Mouse (Mus musculus) cerebellum, adult (tissue): ENCODE data around the gene Prpf18.
"Not testable (repeated sequence)": the region's sequence is repeated elsewhere in the genome, so short reads cannot be mapped to it uniquely, and the experiment has no call there.

Experiments
- ATAC-seq: cut with Nextera tagmentation; 2 replicates; pipeline ENCODE4 v1.9.2; 2017; ENCODE audit warnings: mild to moderate bottlenecking, moderate library complexity, mixed read lengths; ENCODE audit not compliant: insufficient number of reproducible peaks, low FRiP score, low TSS enrichment

Gene Prpf18

DNA sequence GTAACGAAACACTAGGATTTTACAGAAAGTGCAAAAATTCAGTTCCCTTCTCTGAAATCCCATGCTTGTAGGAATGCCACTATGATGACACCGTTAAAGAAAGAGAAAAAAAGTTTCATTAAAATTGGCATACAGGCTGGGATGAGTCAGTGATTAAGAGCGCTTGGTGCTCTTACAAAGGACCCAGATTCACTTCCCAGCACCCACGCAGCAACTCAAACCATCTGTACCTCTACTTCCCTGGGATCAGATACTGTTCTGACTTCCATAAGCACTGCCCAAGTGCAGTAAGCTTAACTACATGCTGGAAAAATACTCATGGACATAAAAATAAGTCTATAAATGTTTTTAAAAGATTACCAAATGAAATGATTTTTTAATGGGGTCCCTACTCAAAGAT, 34.9 kb downstream of the Prpf18 start:
- ATAC-seq = no peak

DNA sequence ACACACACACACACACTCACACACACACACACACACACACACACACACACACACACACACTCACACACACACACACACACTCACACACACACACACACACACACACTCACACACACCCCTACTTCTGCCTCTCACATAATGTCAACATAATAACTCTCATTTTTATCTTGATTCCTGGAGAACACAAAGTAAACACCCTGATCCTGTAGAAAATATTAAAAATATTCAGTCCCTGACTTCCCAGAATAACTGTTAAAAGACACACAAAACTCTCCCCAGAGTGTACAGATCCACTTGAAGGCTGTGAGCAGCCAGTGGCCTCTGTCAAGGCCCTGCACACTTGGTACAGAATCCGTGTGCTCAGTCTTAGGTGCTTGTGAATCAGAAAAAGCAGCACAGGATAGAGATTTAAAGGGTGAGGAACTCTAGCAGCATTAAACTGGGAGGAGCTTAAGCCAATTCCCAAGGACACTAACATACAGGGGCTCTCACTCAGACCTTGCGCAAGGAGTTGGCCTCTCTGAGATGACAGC, 36.8 kb downstream of the Prpf18 start:
- no peak for ATAC-seq

DNA sequence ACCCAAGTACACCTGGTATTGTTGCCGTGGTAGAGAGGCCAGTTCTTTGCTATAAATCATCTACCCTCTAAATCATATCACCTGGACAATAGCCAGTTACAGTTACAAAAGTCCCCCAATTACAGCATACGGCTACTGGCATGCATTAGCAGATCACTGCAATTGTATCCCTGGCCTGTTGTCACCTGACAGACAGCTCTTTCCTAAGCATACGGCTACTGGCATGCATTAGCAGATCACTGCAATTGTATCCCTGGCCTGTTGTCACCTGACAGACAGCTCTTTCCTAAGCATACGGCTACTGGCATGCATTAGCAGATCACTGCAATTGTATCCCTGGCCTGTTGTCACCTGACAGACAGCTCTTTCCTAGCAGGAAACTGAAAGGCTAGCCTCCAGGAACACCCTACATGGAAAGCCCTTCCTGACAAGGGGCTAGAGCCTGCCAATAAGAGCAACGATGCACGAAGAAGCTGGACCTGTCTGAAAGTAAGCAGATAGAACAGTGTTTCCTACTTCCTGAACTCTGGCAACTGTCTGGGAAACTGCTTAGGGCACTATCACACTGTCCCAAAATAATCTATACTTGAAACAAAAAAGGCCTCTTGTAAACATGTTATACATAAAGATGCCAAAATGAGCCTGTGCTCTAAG, 37.5 kb downstream of the Prpf18 start:
- not testable (repeated sequence) for ATAC-seq

DNA sequence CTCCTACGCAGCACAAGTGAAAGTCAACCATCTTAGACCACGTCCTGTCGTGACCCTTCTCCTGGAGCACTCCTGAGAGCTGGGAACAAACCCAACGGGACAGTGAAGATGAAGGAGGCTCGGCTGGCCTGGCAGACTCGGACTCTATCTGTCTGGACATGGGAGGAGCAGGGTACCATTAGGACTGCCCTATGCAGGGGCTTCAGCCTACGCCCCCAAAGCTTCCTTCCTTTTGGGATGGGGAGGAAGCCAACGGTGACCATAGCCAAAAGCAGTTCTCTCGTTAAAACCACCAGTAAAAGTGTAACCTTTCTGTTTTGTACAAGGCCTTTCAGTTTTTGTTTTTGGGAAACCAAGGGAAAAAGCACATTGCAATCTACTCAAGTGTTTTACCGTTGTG, 40.2 kb downstream of the Prpf18 start:
- no peak for ATAC-seq

DNA sequence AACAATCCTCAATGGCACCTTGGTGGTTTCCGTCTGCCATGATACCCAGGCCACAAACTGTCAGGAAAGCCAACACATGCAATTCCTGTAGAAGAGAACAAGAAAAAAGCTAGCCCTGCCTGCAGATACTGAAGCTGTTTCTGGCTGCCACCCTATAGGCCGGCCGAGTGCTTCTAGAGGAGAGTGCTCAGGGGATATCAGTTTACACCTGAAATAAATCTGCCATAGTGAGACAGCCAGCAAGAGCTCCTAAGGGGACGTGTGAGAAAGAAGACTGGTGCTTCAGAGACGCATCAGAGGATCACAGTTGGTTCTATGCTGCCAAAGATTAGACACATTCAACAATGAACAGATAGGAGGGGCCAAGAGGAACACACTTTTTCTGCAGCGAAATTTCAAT, 40.6 kb downstream of the Prpf18 start:
- ATAC-seq = no peak

DNA sequence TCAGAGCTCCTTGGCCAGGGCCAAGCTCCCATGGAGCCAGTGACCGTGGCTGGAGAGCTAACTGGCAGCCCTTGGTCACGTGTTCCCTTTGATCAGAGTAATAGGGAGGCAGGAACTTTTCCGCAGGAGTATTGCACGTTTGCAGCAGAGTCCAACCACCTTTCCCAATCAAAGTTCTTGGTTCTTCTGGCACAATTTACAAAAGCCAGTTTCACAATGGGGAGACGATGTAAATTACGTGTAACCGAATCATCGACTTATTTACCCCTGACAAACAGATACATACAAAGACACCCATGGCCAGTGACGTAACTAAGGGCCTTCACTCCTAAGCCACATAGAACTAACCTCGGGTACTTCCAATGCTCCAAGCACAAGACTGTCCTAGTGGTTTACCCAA, 42.5 kb downstream of the Prpf18 start:
- no peak for ATAC-seq

DNA sequence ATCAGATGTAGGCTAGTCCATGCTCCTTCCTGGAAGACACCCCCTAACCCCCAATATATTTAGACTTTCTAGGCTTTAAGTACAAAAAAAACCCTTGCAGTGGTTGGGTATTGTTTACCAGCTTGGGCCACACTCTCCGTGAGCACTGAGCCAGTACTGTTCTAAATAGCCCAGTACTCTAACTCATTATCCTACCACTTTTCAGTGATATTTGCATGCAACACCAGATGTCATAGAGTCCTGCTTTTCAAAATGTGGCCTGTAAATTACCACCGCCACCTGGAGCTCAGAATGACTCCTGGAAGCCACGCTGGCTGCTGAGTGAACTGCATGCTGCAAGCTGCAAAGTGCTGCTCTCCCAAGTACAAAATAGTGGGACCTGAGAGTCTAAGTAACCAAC, 43.7 kb downstream of the Prpf18 start:
- ATAC-seq = no peak

DNA sequence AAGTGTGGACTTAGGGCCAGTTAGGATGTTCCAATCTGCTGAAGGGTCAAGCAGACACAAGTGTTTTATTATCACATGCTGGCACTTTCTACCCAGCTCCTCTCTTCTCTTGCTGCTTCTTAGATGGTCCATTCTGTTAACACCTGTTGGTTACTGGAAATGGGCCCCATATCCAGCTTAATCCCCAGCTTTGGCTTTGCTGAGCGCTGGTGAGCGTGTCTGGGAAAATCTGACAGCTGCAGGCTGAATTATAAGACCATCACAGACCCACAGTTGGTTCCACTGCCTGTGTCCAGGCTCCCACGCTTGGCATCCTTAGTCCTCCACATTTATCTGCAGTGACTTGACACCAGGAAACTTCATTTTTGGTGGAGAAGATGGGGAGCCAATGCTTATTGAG, 45.4 kb downstream of the Prpf18 start:
- ATAC-seq = no peak

DNA sequence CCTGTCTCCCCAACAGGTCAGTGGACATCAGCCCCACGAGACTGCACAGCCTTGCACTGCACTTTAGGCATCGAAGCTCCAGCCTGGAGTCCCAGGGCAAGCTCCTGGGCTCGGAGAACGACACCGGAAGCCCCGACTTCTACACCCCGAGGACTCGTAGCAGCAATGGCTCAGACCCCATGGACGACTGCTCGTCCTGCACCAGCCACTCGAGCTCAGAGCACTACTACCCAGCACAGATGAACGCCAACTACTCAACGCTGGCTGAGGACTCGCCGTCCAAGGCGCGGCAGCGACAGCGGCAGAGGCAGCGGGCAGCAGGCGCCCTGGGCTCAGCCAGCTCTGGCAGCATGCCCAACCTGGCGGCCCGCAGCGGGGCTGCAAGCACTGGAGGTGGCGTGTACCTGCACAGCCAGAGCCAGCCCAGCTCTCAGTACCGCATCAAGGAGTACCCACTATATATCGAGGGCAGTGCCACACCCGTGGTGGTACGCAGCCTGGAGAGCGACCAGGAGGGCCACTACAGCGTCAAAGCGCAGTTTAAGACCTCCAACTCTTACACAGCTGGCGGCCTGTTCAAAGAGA, 48.5 kb downstream of the Prpf18 start:
- ATAC-seq = no peak

DNA sequence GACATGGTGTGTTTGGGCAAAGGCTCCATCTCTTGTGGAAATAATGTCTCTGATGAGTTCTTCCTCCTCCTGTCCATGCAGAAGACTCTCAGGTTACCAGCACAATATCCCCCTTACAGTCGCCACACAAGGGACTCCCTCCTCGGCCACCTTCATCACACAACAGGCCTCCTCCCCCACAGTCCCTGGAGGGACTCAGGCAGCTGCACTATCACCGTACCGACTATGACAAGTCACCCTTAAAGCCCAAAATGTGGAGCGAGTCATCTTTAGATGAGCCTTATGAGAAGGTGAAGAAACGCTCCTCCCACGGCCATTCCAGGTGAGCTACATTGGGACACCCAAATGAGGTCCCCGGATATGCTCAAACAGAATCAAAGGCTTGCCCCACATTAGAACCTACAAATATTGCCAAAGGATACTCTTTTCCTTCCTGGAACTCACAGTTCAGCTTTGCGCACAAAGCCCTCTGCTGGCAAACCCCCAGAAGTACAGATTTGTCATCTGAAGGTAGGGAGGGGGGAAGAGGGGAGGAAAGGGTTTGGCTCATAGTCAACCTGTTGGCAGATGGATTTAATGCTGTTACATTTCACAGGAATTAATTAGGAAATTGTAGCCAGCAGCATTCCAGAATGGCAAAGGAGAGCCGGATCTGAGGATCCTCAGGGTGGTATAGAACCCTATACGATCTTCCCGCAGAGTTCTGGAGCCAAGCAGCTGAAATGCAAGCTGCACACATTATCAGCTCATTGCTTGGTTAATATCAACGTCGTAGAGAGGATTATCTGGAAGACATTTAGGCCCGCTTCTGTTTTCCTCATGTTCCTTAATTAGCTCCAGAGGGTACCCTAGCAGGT, 50.7 kb downstream of the Prpf18 start:
- ATAC-seq = peak; percentile 62

DNA sequence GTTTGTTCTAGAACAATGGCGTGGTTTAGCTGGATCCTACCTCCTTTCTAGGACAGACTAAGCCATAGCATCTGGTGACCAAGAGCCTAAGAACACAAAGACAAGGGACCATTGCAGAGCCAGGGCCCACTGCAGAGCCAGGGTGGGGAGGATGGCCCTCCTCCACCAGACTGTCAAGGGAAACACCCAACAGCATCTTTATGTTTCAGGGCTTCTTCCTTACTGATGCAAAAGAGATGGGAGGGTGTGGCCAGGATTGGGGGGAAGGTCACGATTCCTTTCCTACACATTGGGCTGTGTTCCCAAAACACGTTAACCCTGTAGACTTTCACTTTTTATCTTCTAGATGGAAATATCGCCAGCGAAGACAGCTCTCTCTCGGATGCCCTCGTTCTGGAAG, 54.9 kb downstream of the Prpf18 start:
- no peak for ATAC-seq

DNA sequence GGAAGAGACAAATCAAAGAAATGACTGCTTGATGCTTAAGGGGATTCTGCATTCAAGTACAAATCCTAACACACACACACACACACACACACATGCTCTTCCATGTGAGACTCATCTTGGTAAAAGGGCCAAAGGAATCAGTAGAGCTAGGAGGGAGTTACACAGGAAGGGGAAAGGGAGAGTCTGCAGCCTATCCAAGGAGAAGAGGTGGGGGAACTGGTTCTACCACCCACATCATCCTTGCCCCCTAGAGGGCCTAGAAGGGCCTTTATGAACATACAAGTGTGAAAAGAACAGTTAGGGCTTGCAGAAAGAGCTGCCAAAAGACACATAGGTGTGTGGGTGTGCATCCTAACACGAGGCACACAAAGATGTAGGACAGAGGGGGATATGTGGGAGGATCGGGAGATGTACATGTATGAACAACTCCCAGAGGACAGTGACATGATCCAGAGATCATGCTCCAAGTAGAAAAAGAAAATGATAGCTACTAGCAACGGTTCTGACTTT, 58.0 kb downstream of the Prpf18 start:
- ATAC-seq = no peak

DNA sequence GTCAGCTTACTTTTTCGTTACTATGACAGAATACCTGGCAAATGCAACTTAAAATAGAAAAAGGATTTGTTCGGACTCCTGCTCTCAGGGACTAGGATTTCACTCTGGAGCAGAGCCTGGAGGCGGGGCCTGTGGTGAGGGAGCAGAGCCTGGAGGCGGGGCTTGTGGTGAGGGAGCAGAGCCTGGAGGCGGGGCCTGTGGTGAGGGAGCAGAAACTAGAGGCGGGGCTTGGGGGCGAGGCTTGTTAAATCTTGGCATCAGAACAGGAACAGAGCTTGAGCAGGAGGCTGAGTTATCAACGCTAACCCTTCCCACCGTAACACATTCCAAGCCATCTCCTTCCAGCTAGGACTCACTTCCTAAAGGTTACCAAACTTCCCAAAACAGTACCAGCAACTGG, 58.5 kb downstream of the Prpf18 start:
- no peak for ATAC-seq

DNA sequence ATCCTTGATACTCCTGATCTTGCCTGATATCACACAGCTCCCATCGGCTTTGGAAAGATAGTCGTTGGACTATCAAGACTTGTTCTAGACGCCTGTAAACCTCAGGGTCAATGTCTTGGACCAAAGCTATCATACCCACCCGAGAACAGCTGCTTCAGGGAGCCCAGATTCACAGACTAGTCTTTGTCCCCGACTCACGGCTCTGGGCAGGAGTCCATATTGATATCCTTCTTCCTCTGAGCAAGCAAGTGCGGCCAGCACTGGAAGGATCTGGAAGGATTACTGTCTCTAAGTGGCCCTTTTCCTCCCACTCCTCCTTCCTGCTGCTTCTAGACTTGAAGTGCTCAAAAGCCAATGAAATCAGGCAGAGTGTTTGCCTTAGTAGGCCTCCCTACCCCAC, 59.2 kb downstream of the Prpf18 start:
- ATAC-seq = no peak

DNA sequence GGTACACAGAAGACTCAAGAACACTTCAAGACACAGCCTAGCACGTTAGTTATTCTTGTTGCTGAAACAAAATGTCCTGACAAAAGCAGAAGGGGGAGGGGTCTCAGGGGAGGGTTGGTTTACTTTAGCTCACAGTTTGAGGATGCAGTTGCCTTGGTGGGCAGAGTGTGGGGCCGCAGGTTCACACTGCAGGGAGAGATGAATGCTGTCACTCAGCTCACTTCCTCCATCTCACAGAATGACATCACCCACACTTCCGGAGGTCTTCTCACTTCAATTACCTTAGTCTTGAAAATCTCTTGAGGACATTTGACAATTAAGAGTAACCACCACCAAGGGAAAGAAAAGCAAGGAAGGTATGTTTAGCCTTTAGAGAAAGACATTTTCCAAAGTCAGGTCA, 60.3 kb downstream of the Prpf18 start:
- ATAC-seq = no peak

DNA sequence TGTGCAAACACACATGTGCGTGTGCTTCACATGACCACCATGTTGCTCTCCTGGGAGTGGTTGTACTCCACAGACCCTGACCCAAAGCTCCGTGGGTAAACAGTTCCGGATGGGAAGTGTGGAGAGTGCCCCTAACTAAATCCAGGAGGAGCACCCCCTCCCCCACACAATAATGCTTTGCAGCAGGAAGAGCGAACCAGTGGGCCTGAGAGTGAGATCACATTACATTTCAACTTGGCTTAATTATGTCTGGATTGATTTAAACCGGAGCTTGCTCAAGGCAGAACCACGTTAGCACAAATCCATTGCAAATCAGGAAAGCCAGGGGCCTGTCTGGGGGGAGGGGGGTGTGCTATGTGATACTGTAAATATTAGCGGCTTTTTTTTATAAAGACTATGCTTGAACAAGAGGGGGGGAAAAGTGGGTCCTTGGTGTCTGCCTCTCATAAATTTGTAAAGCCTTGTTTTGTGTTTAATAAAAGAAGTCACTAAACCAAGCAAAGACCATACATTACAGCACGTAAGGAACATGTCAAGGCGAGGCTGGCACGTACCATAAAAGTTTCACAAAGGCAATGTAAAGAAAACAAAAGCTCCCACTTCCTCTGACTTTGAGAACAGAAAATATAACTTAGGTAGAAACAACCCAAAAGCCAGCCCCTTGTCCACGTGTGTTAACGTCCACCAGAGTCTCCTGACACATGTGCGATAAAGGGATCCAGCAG, 64.1 kb downstream of the Prpf18 start:
- ATAC-seq = no peak

DNA sequence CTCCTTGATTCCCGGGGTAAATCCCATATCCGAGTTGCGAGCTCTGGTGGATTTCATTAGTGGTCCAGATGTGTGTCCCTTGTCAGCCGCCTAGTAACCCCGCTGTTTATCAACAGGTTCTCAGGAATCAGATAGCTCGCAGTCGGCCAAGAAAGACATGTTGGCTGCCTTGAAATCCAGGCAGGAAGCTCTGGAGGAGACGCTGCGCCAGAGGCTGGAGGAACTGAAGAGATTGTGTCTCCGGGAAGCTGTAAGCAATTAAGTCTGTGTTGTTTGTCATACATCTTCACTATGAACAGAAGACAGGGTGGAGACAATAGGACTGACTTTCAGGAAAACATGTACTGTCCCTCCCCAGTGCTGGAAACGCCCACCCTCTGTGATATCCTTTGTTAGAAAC, 65.7 kb downstream of the Prpf18 start:
- no peak for ATAC-seq

DNA sequence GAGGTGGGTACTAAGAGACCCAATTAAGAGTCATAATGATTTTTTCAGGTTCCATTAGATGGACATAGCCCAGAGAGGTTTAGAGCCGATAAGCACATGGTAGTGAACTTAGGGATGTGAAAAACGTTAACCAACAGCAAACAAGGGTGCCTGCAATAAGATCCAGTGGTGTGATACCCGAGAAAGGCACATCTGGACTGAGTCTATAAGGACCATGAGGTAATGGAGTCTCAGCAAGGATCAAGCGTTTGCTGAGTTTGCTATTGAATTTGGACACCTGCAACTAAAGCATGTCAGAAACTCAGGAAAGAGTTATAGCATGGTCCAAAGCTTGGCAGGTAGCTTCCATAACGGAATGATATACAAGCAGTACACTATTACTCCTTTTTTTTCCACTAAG, 67.7 kb downstream of the Prpf18 start:
- ATAC-seq = no peak

DNA sequence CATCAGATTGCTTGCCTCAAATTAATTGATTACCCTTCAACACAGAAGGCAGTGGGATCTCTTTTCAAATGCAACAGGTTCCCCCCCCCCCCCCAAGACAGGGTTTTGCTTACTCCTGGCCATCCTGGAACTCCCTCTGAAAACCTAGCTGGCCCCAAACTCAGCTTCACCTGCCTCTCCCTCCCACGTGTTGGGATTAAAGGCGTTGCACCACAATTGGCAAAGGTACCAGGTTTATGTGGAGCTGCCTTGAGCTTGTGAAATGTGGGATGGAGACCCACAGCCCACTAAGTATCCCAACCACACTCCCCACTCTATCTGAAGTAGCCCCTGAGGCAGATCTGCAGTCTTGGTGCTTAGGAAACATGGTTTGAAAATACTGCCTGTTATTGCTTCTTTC, 69.0 kb downstream of the Prpf18 start:
- ATAC-seq = no peak

DNA sequence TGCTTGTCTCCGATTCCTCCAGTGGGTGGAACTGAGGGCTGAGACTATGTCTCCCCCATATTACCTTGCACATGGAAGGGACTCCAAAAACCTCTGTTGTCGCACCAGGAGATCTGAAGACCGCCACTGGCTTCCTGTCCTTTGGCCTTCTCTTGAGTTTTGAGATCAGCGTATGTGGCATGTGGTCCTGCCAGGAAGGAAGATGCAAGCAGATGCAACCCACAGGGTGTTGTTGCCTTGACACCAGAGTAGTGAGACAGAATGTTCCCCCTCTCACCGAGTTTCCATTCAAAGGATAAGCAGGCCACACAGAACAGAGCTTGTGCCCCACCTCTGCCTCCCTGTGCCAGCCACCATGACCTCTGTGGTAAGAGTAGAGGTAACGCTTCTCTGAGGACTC, 71.2 kb downstream of the Prpf18 start:
- ATAC-seq = 0 out of 2 replicates have a peak, but pooled peaks have one; percentile 36
